In genomic region chr15:75189116-75189515, GRCm38 (mm10) we compare ENCODE assay signal across 9 mouse cellular contexts. TPM values are rescaled to one million over a fixed set of nuclear protein-coding genes. Genes with fewer than 3 reads are reported as not detected.
A peak's percentile ranks its signal among the peaks of the same experiment; 100 is the strongest.
DNase-seq lines count a peak whose midpoint lies in the region; ATAC-seq and TF ChIP-seq lines count a peak whose summit lies in the region.
"Had no signal": no experiment of that assay in that cellular context is flagged by ENCODE, and none has a peak within 500 bp of the region (broad histone marks: within the 10 kb centered on the region; RNA-seq: fewer than 3 reads in every experiment).

No protein-coding gene starts in this region.

- no peaks in the 10 kb centered on the region for H3K4me1 ChIP-seq in cerebellum, adult 2 months (ENCODE audit: control insufficient read depth, insufficient read depth, low read length)
- no peaks in the 10 kb centered on the region for H3K4me1 ChIP-seq in liver, postnatal 0 days (ENCODE audit: insufficient read depth)
- no peaks in the 10 kb centered on the region for H3K4me1 ChIP-seq in liver, embryonic 11.5 days (replicated peaks; ENCODE audit: control insufficient read depth, insufficient read depth, low read length)
- H3K4me1 ChIP-seq in midbrain, embryonic 11.5 days (ENCODE audit: control insufficient read depth, insufficient read depth, low read length), result no peaks in the 10 kb centered on the region

- no peak overlapping the region for H3K27ac ChIP-seq in cerebellum, adult 2 months (ENCODE audit: insufficient read depth, low read length)
- no peak overlapping the region for H3K27ac ChIP-seq in liver, postnatal 0 days (ENCODE audit: low read depth)
- H3K27ac ChIP-seq in liver, embryonic 11.5 days (ENCODE audit: low read depth, low read length), result no peak overlapping the region
- no peak overlapping the region for H3K27ac ChIP-seq in midbrain, embryonic 11.5 days (ENCODE audit: low read depth, low read length)

- TF ChIP-seq POLR2A in cerebellum, adult 2 months (IDR thresholded peaks at IDR 0.05; ENCODE audit: borderline replicate concordance, insufficient read depth, low read length), result no peak

- WGBS in cerebellum, adult 2 months, result 66% methylated on average over 2 of the region's 2 CpGs
- WGBS in liver, postnatal 0 days (ENCODE audit: insufficient replicate concordance), result 63% methylated on average over 2 of the region's 2 CpGs
- WGBS in liver, embryonic 11.5 days, result 61% methylated on average over 2 of the region's 2 CpGs
- 75% methylated on average over 2 of the region's 2 CpGs for WGBS in midbrain, embryonic 11.5 days

- H3K27me3 ChIP-seq in cerebellum, adult 2 months (ENCODE audit: control insufficient read depth, insufficient read depth, low read length), result no peaks in the 10 kb centered on the region
- no peaks in the 10 kb centered on the region for H3K27me3 ChIP-seq in liver, postnatal 0 days (ENCODE audit: insufficient read depth, low read length)
- no peaks in the 10 kb centered on the region for H3K27me3 ChIP-seq in liver, embryonic 11.5 days (replicated peaks; ENCODE audit: control insufficient read depth, insufficient read depth, low read length)
- no peaks in the 10 kb centered on the region for H3K27me3 ChIP-seq in midbrain, embryonic 11.5 days (ENCODE audit: control insufficient read depth, insufficient read depth, low read length)

- no peak overlapping the region for H3K4me2 ChIP-seq in liver, postnatal 0 days (ENCODE audit: low read depth, low read length)
- no peak overlapping the region for H3K4me2 ChIP-seq in liver, embryonic 11.5 days
- no peak overlapping the region for H3K4me2 ChIP-seq in midbrain, embryonic 11.5 days

- H3K4me3 ChIP-seq in cerebellum, adult 2 months (replicated peaks; ENCODE audit: insufficient read depth, low read depth, low read length), result no peak overlapping the region
- no peak overlapping the region for H3K4me3 ChIP-seq in liver, postnatal 0 days (ENCODE audit: low read depth, low read length)
- no peak overlapping the region for H3K4me3 ChIP-seq in liver, embryonic 11.5 days (ENCODE audit: low read depth, low read length)
- no peak overlapping the region for H3K4me3 ChIP-seq in midbrain, embryonic 11.5 days (ENCODE audit: low read depth, low read length)

- TF ChIP-seq EP300 in liver, postnatal 0 days (IDR thresholded peaks at IDR 0.05; ENCODE audit: low read depth), result no peak

- ATAC-seq in liver, postnatal 0 days, result no peak
- no peak for ATAC-seq in liver, embryonic 11.5 days (replicated peaks; ENCODE audit: low FRiP score)
- ATAC-seq in megakaryocyte-erythroid progenitor cell, adult 5-6 weeks (replicated peaks; ENCODE audit: low FRiP score, low TSS enrichment, poor library complexity, severe bottlenecking), result 0 out of 2 replicates have a peak, but pooled peaks have one; percentile 61
- no peak for ATAC-seq in midbrain, embryonic 11.5 days (ENCODE audit: low FRiP score)

- peak; percentile 60 for TF ChIP-seq CTCF in cerebellum, adult 2 months (IDR thresholded peaks at IDR 0.05; ENCODE audit: borderline replicate concordance, insufficient read depth, low read depth, low read length)
- peak; percentile 78 for TF ChIP-seq CTCF in liver, postnatal 0 days (IDR thresholded peaks at IDR 0.05; ENCODE audit: low read depth)

- no peaks in the 10 kb centered on the region for H3K36me3 ChIP-seq in liver, postnatal 0 days (replicated peaks; ENCODE audit: insufficient read depth, low read length)
- no peaks in the 10 kb centered on the region for H3K36me3 ChIP-seq in liver, embryonic 11.5 days (ENCODE audit: control insufficient read depth, insufficient read depth, low read length)
- no peaks in the 10 kb centered on the region for H3K36me3 ChIP-seq in midbrain, embryonic 11.5 days (ENCODE audit: control insufficient read depth, insufficient read depth, low read length)

- DNase-seq in cerebellum, adult 2 months, result peak in 1 of 2 experiments; percentile 2
- DNase-seq in cerebellum, adult 11 months, result no peak
- DNase-seq in liver, postnatal 0 days, result peak; percentile 27
- DNase-seq in liver, embryonic 11.5 days (ENCODE audit: low spot score), result no peak
- DNase-seq in embryo, embryonic 11 days, result peak; percentile 19
- no peak for DNase-seq in frontal cortex, postnatal 25 days (ENCODE audit: low spot score in 2 of 2)
- DNase-seq in midbrain, embryonic 11.5 days (ENCODE audit: low spot score, missing footprints), result no peak

- no peaks in the 10 kb centered on the region for H3K9me3 ChIP-seq in liver, postnatal 0 days (ENCODE audit: low read length)
- no peaks in the 10 kb centered on the region for H3K9me3 ChIP-seq in liver, embryonic 11.5 days (ENCODE audit: control insufficient read depth, low read length)
- no peaks in the 10 kb centered on the region for H3K9me3 ChIP-seq in midbrain, embryonic 11.5 days (ENCODE audit: control insufficient read depth, low read length)

- H3K9ac ChIP-seq in liver, postnatal 0 days (replicated peaks), result no peak overlapping the region
- no peak overlapping the region for H3K9ac ChIP-seq in liver, embryonic 11.5 days (ENCODE audit: low read depth, low read length)
- no peak overlapping the region for H3K9ac ChIP-seq in midbrain, embryonic 11.5 days (ENCODE audit: low read length)

RNA-seq across cellular contexts. Expression of gene BC025446, which starts 27.1 kb away (rescaled TPM):
- polyA plus RNA-seq in cerebellum, adult 2 months (2012; rRNA removed), result not detected in 2 replicates
- 24.7 and 28.0 TPM in 2 replicates for polyA plus RNA-seq in liver, postnatal 0 days (2015; fragmentation: Nextera tagmentation; extraction: Ambion mirVana)
- polyA plus RNA-seq in liver, embryonic 11.5 days (2014; fragmentation: Nextera tagmentation; extraction: Ambion mirVana), result 0.52 and 0.62 TPM in 2 replicates
- total RNA-seq in megakaryocyte-erythroid progenitor cell, adult 5-6 weeks (2014; fragmentation: Nextera tagmentation), result not detected in 2 replicates
- total RNA-seq in megakaryocyte-erythroid progenitor cell, adult 5-6 weeks (2017), result not detected in 2 replicates
- polyA plus RNA-seq in midbrain, embryonic 11.5 days (2014; fragmentation: Nextera tagmentation; extraction: Ambion mirVana), result not detected in 2 replicates
- total RNA-seq: left cerebral cortex, adult 18-20 months had no signal

RNA-seq across cellular contexts. Expression of gene Ly6g, which starts 34.1 kb away (rescaled TPM):
- polyA plus RNA-seq in cerebellum, adult 2 months (2012; rRNA removed), result not detected in 2 replicates
- polyA plus RNA-seq in liver, postnatal 0 days (2015; fragmentation: Nextera tagmentation; extraction: Ambion mirVana), result 5.5 and 6.3 TPM in 2 replicates
- polyA plus RNA-seq in liver, embryonic 11.5 days (2014; fragmentation: Nextera tagmentation; extraction: Ambion mirVana), result not detected in 2 replicates
- total RNA-seq in megakaryocyte-erythroid progenitor cell, adult 5-6 weeks (2014; fragmentation: Nextera tagmentation), result not detected in 2 replicates
- 1.4 TPM in 1 of 2 replicates, not detected in the other for total RNA-seq in megakaryocyte-erythroid progenitor cell, adult 5-6 weeks (2017)
- polyA plus RNA-seq in midbrain, embryonic 11.5 days (2014; fragmentation: Nextera tagmentation; extraction: Ambion mirVana), result not detected in 2 replicates
- total RNA-seq: left cerebral cortex, adult 18-20 months had no signal

Comparison
In these comparisons a context has a peak if more than half of its experiments do, and no peak if none do; other contexts are left out.
1. DNase-seq: peak in liver, postnatal 0 days (single experiment) and embryo, embryonic 11 days (single experiment); none in cerebellum, adult 11 months (single experiment), liver, embryonic 11.5 days (single experiment), frontal cortex, postnatal 25 days (0 of 2) and midbrain, embryonic 11.5 days (single experiment).
2. RNA of gene BC025446, which starts 27.1 kb away (polyA plus RNA-seq): 24.7 to 28.0 TPM in liver, postnatal 0 days; 0.52 to 0.62 TPM in liver, embryonic 11.5 days, not detected in cerebellum, adult 2 months and not detected in midbrain, embryonic 11.5 days; every median in the first group is over 10 times any median in the second.